Mouse (Mus musculus) liver, embryonic 18 days (tissue): Measurements from ENCODE around the gene Ercc6. TPM values are rescaled to one million over a fixed set of nuclear protein-coding genes. Genes with fewer than 3 reads are reported as not detected.

Experiments
- polyA plus RNA-seq: library from polyadenylated mRNA; depleted of rRNA; stranded (reverse); fragments of >200 nt; gene quantifications from 2 replicates; pipeline ENCODE4 v1.2.3, GENCODE M21; 2012; rRNA removed

Gene Ercc6
- 3.0 and 3.4 TPM in 2 replicates for polyA plus RNA-seq

GRCm38 (mm10) chr14:32513336-32514032 is at the start of gene Ercc6:
Gene Ercc6 (plus strand): TSS chr14:32513521.

GRCm38 (mm10) chr14:32464601-32465505 is 48.5 kb upstream of the Ercc6 start, which contains the start of gene Slc18a3:
Gene Slc18a3 (minus strand): TSS chr14:32464850.

GRCm38 (mm10) chr14:32465889-32466288 is 47.4 kb upstream of the Ercc6 start, which contains the start of gene Chat:
Gene Chat (minus strand): TSS chr14:32465989.

GRCm38 (mm10) chr14:32599290-32600041 is 86.1 kb downstream of the Ercc6 start, which contains the start of gene Prrxl1:
Gene Prrxl1 (plus strand): TSS chr14:32599407.

Other genes with a start within 250 kb of the Ercc6 start
- gene Ogdhl, start 191.5 kb upstream of the Ercc6 start, polyA plus RNA-seq, result 0.29 and 0.37 TPM in 2 replicates
- gene 1700024G13Rik, start 125.1 kb upstream of the Ercc6 start, polyA plus RNA-seq, result not detected in 2 replicates
- gene Slc18a3, start 48.7 kb upstream of the Ercc6 start, polyA plus RNA-seq, result not detected in 2 replicates
- gene Chat, start 47.5 kb upstream of the Ercc6 start, polyA plus RNA-seq, result not detected in 2 replicates
- gene Prrxl1, start 85.9 kb downstream of the Ercc6 start, polyA plus RNA-seq, result not detected in 2 replicates
- 0.02 TPM in 2 replicates for gene 3425401B19Rik, start 171.8 kb downstream of the Ercc6 start, polyA plus RNA-seq